Mouse (Mus musculus) lung, adult 2 months (tissue): ENCODE measurements around the gene Lrrc49.

Source experiments
- CTCF ChIP-seq: fragments of 200-500 bp; IDR thresholded peaks from 2 replicates; pipeline ENCODE4 v1.5.1; 2011; ENCODE audit warnings: mild to moderate bottlenecking, low read length, control low read depth; ENCODE audit not compliant: insufficient read depth
- POLR2A ChIP-seq: fragments of 200-500 bp; IDR thresholded peaks from 2 replicates; pipeline ENCODE4 v1.6.1; 2011; ENCODE audit warnings: low read depth, mild to moderate bottlenecking, control low read depth, low read length, borderline replicate concordance; ENCODE audit errors: extremely low read depth

DNA sequence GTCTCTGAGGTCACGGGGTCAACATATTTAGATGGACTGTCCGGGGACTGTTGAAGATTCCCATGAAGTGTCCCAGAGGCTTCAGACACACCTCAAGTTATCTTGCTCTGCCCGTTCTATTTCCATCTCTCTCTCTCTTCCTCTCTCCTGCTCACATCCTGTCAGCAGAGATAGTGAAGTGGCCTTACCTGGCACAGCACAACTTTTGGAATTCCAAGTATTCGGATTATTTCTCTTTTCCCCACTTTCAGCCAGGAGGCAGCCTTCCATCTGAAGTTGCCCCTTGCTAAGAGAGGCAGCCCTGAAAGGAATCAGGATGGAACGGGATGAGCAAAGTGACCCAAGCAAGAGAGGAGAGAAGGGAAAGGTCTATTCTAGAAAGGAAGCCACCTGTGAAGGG, 161.8 kb downstream of the Lrrc49 start:
- TF ChIP-seq CTCF (no peak), POLR2A (no peak)
